Mouse (Mus musculus) forebrain, embryonic 15.5 days (tissue): ENCODE data around the gene Drc1. TPM values are rescaled to one million over a fixed set of nuclear protein-coding genes. Genes with fewer than 3 reads are reported as not detected.

Experiments
- ATAC-seq: fragments of 200-750 bp; cut with Nextera tagmentation; replicated peaks from 2 replicates; pipeline ENCODE4 v1.8.0; 2017; ENCODE audit warnings: mild to moderate bottlenecking, moderate TSS enrichment, moderate library complexity
- H3K27ac ChIP-seq: fragments of 300-500 bp; sonication (generic); replicated peaks from 2 replicates; pipeline ENCODE4 v1.5.1; 2015; ENCODE audit warnings: mild to moderate bottlenecking, inconsistent platforms
- H3K27me3 ChIP-seq: fragments of 300-500 bp; sonication (generic); 2 replicates; pipeline ENCODE4 v1.6.1; 2015; ENCODE audit warnings: inconsistent platforms
- H3K36me3 ChIP-seq: fragments of 300-500 bp; sonication (generic); 2 replicates; pipeline ENCODE4 v1.6.1; 2015; ENCODE audit warnings: mild to moderate bottlenecking, inconsistent platforms
- H3K4me1 ChIP-seq: fragments of 300-500 bp; sonication (generic); 2 replicates; pipeline ENCODE4 v1.6.1; 2015; ENCODE audit warnings: inconsistent platforms
- H3K4me2 ChIP-seq: fragments of 300-500 bp; sonication (generic); replicated peaks from 2 replicates; pipeline ENCODE4 v1.6.1; 2015; ENCODE audit warnings: mild to moderate bottlenecking, inconsistent platforms
- H3K4me3 ChIP-seq: fragments of 300-500 bp; sonication (generic); 2 replicates; pipeline ENCODE4 v1.5.1; 2015; ENCODE audit warnings: mild to moderate bottlenecking, inconsistent platforms
- H3K9ac ChIP-seq: fragments of 300-500 bp; sonication (generic); replicated peaks from 2 replicates; pipeline ENCODE4 v1.6.1; 2015; ENCODE audit warnings: mild to moderate bottlenecking, inconsistent platforms
- H3K9me3 ChIP-seq: fragments of 300-500 bp; sonication (generic); 2 replicates; pipeline ENCODE4 v1.6.1; 2016; ENCODE audit warnings: inconsistent platforms
- WGBS: fragments of 180-500 bp; shearing (Covaris S2); methylation state at CpG from one replicate; pipeline ENCODE4 v1.1.7; 2015; ENCODE audit warnings: mixed read lengths; 5-methylcytosine and 5-hydroxymethylcytosine counted together
- polyA plus RNA-seq: library from polyadenylated mRNA; unstranded; fragments of >200 nt; fragmentation: Nextera tagmentation; extraction: Ambion mirVana; gene quantifications from 2 replicates; pipeline ENCODE4 v1.2.1, GENCODE M21; 2015

Gene Drc1
- polyA plus RNA-seq, 1 experiment from 2014 or later: 6.8 TPM

GRCm38 (mm10) chr5:30387726-30388125 lies 106.5 kb downstream of the Drc1 start:
- no peaks in the 10 kb centered on the region for H3K27me3 ChIP-seq
- H3K4me3 ChIP-seq: no peak overlapping the region
- no peak overlapping the region for H3K9ac ChIP-seq
- no peak overlapping the region for H3K4me2 ChIP-seq
- no peaks in the 10 kb centered on the region for H3K36me3 ChIP-seq
- no peak overlapping the region for H3K27ac ChIP-seq
- no peaks in the 10 kb centered on the region for H3K9me3 ChIP-seq
- WGBS: 76% methylated on average over 6 of the region's 6 CpGs
- ATAC-seq: no peak
- no peaks in the 10 kb centered on the region for H3K4me1 ChIP-seq

GRCm38 (mm10) chr5:30389836-30390235 lies 108.6 kb downstream of the Drc1 start:
- Histone ChIP-seq H3K36me3 (no peaks in the 10 kb centered on the region), H3K9me3 (no peaks in the 10 kb centered on the region), H3K27ac (no peak overlapping the region), H3K4me3 (no peak overlapping the region), H3K4me1 (no peaks in the 10 kb centered on the region), H3K27me3 (no peaks in the 10 kb centered on the region), H3K9ac (no peak overlapping the region), H3K4me2 (no peak overlapping the region)
- no peak for ATAC-seq
- WGBS: 90% methylated on average over 5 of the region's 5 CpGs

GRCm38 (mm10) chr5:30391473-30391872 lies 110.3 kb downstream of the Drc1 start:
- no peak for ATAC-seq
- Histone ChIP-seq H3K4me1 (no peaks in the 10 kb centered on the region), H3K27me3 (no peaks in the 10 kb centered on the region), H3K27ac (no peak overlapping the region), H3K9me3 (no peaks in the 10 kb centered on the region), H3K4me2 (no peak overlapping the region), H3K4me3 (no peak overlapping the region), H3K36me3 (no peaks in the 10 kb centered on the region), H3K9ac (no peak overlapping the region)
- 24% methylated on average over 7 of the region's 7 CpGs for WGBS

- no peak overlapping the region for H3K9ac ChIP-seq
- peaks cover 6% of the 10 kb centered on the region for H3K4me1 ChIP-seq
- no peak overlapping the region for H3K27ac ChIP-seq
- H3K36me3 ChIP-seq: no peaks in the 10 kb centered on the region
- H3K9me3 ChIP-seq: no peaks in the 10 kb centered on the region
- ATAC-seq: no peak
- no peak overlapping the region for H3K4me2 ChIP-seq
- H3K4me3 ChIP-seq: no peak overlapping the region
- 73% methylated on average over 5 of the region's 5 CpGs for WGBS
- H3K27me3 ChIP-seq: no peaks in the 10 kb centered on the region
These were observed 119.3 kb downstream of the Drc1 start for GRCm38 (mm10) chr5:30400521-30400920.

- Histone ChIP-seq H3K4me1 (peaks cover 6% of the 10 kb centered on the region), H3K36me3 (no peaks in the 10 kb centered on the region), H3K4me2 (no peak overlapping the region), H3K9me3 (no peaks in the 10 kb centered on the region), H3K27ac (no peak overlapping the region), H3K9ac (no peak overlapping the region), H3K4me3 (no peak overlapping the region), H3K27me3 (no peaks in the 10 kb centered on the region)
- ATAC-seq: no peak
- WGBS: 5% methylated on average over 8 of the region's 8 CpGs
These were observed 120.0 kb downstream of the Drc1 start for GRCm38 (mm10) chr5:30401165-30401564.

GRCm38 (mm10) chr5:30406876-30407275 lies 125.7 kb downstream of the Drc1 start:
- Histone ChIP-seq H3K9me3 (no peaks in the 10 kb centered on the region), H3K4me1 (no peaks in the 10 kb centered on the region), H3K27ac (no peak overlapping the region), H3K9ac (no peak overlapping the region), H3K27me3 (no peaks in the 10 kb centered on the region), H3K36me3 (no peaks in the 10 kb centered on the region), H3K4me3 (no peak overlapping the region), H3K4me2 (no peak overlapping the region)
- 2% methylated on average over 9 of the region's 9 CpGs for WGBS
- ATAC-seq: no peak

GRCm38 (mm10) chr5:30411524-30411923 lies 130.3 kb downstream of the Drc1 start:
- Histone ChIP-seq H3K9ac (no peak overlapping the region), H3K9me3 (no peaks in the 10 kb centered on the region), H3K27me3 (no peaks in the 10 kb centered on the region), H3K4me2 (no peak overlapping the region), H3K4me3 (no peak overlapping the region), H3K4me1 (no peaks in the 10 kb centered on the region), H3K36me3 (no peaks in the 10 kb centered on the region), H3K27ac (no peak overlapping the region)
- 59% methylated on average over 10 of the region's 10 CpGs for WGBS
- no peak for ATAC-seq

- Histone ChIP-seq H3K27me3 (no peaks in the 10 kb centered on the region), H3K36me3 (no peaks in the 10 kb centered on the region), H3K4me3 (no peak overlapping the region), H3K9ac (no peak overlapping the region), H3K4me2 (no peak overlapping the region), H3K27ac (no peak overlapping the region), H3K4me1 (no peaks in the 10 kb centered on the region), H3K9me3 (no peaks in the 10 kb centered on the region)
- WGBS: 46% methylated on average over 2 of the region's 2 CpGs
- no peak for ATAC-seq
These were observed 134.2 kb downstream of the Drc1 start for GRCm38 (mm10) chr5:30415381-30415780.

- ATAC-seq: no peak
- 55% methylated on average over 4 of the region's 4 CpGs for whole genome bisulfite sequencing
- H3K4me3 ChIP-seq: no peak overlapping the region
These were observed 134.7 kb downstream of the Drc1 start for GRCm38 (mm10) chr5:30415876-30416275.

More at GRCm38 (mm10) chr5:30415876-30416275, 134.7 kb downstream of the Drc1 start:
- no peaks in the 10 kb centered on the region for H3K27me3 ChIP-seq
- no peak overlapping the region for H3K9ac ChIP-seq
- no peaks in the 10 kb centered on the region for H3K4me1 ChIP-seq
- no peaks in the 10 kb centered on the region for H3K36me3 ChIP-seq
- H3K27ac ChIP-seq: no peak overlapping the region
- no peak overlapping the region for H3K4me2 ChIP-seq
- no peaks in the 10 kb centered on the region for H3K9me3 ChIP-seq

Other genes starting within 250 kb of the Drc1 start
- gene Tyms, start 207.8 kb upstream of the Drc1 start, polyA plus RNA-seq: 99.2 and 114 TPM in 2 replicates
- gene Garem2, start 176.2 kb upstream of the Drc1 start, polyA plus RNA-seq: 12.7 and 12.8 TPM in 2 replicates
- 2.9 and 3.1 TPM in 2 replicates for gene 3110082J24Rik, start 175.3 kb upstream of the Drc1 start, polyA plus RNA-seq
- 73.9 and 79.7 TPM in 2 replicates for gene Hadha, start 126.2 kb upstream of the Drc1 start, polyA plus RNA-seq
- gene Hadhb, start 126.1 kb upstream of the Drc1 start, polyA plus RNA-seq: 65.2 and 73.6 TPM in 2 replicates
- gene Adgrf3, start 75.7 kb upstream of the Drc1 start, polyA plus RNA-seq: not detected in 2 replicates
- gene Selenoi, start 48.8 kb upstream of the Drc1 start, polyA plus RNA-seq: 25.8 and 26.4 TPM in 2 replicates
- gene Otof, start 180.5 kb downstream of the Drc1 start, polyA plus RNA-seq: 2.0 and 2.1 TPM in 2 replicates
- gene 1700001C02Rik, start 184.7 kb downstream of the Drc1 start, polyA plus RNA-seq: 0.56 and 1.5 TPM in 2 replicates